Mouse (Mus musculus) Muller cell, postnatal 12 days (primary cell): ENCODE measurements around the gene Palld.
A peak's percentile ranks its signal among the peaks of the same experiment; 100 is the strongest.

Experiments used
- DNase-seq: peaks from one replicate; pipeline ENCODE4 v3.0.0-alpha.2; 2015; ENCODE audit errors: inconsistent ontology term

The Palld gene

GRCm38 (mm10) chr8:61629631-61629968, 272.9 kb downstream of the Palld start:
- no peak for DNase-seq

GRCm38 (mm10) chr8:61628938-61629630, 273.4 kb downstream of the Palld start:
- peak; percentile 32 for DNase-seq

- no peak for DNase-seq
These were observed 276.1 kb downstream of the Palld start for GRCm38 (mm10) chr8:61626246-61626952.

- no peak for DNase-seq
These were observed 276.8 kb downstream of the Palld start for GRCm38 (mm10) chr8:61625656-61626210.

- DNase-seq = peak; percentile 67
These were observed 278.7 kb downstream of the Palld start for GRCm38 (mm10) chr8:61623485-61624417.

GRCm38 (mm10) chr8:61621300-61621699, 281.2 kb downstream of the Palld start:
- peak; percentile 46 for DNase-seq

GRCm38 (mm10) chr8:61617651-61618050, 284.8 kb downstream of the Palld start:
- no peak for DNase-seq

- DNase-seq = peak; percentile 72
These were observed 285.4 kb downstream of the Palld start for GRCm38 (mm10) chr8:61617049-61617448.

GRCm38 (mm10) chr8:61615711-61616697, 286.5 kb downstream of the Palld start:
- DNase-seq = peak; percentile 52

GRCm38 (mm10) chr8:61611741-61612140, 290.7 kb downstream of the Palld start:
- DNase-seq = no peak

- no peak for DNase-seq
These were observed 291.4 kb downstream of the Palld start for GRCm38 (mm10) chr8:61611077-61611476.

GRCm38 (mm10) chr8:61610546-61610945, 291.9 kb downstream of the Palld start:
- DNase-seq = no peak

GRCm38 (mm10) chr8:61607463-61607813, 295.1 kb downstream of the Palld start:
- DNase-seq = no peak

GRCm38 (mm10) chr8:61606795-61607462, 295.6 kb downstream of the Palld start:
- DNase-seq = peak; percentile 97

- no peak for DNase-seq
These were observed 297.6 kb downstream of the Palld start for GRCm38 (mm10) chr8:61604871-61605270.

- peak; percentile 90 for DNase-seq
These were observed 305.6 kb downstream of the Palld start for GRCm38 (mm10) chr8:61596889-61597288.

- DNase-seq = no peak
These were observed 311.0 kb downstream of the Palld start for GRCm38 (mm10) chr8:61591446-61591845.

GRCm38 (mm10) chr8:61590551-61591431, 311.7 kb downstream of the Palld start:
- DNase-seq = peak; percentile 97

- peak; percentile 65 for DNase-seq
These were observed 312.5 kb downstream of the Palld start for GRCm38 (mm10) chr8:61589972-61590391.
